Mouse (Mus musculus) liver, adult 2 months (tissue): ENCODE measurements around the gene Gpx5. TPM values are rescaled to one million over a fixed set of nuclear protein-coding genes. Genes with fewer than 3 reads are reported as not detected.

ENCODE experiments used
- DNase-seq: peaks from one replicate; pipeline ENCODE4 v3.0.0-alpha.2; 2011; ENCODE audit warnings: low read depth, low spot score; ENCODE audit errors: extremely low read depth
- H3K27ac ChIP-seq: fragments of 200-500 bp; replicated peaks from 2 replicates; pipeline ENCODE4 v1.5.1; 2012; ENCODE audit warnings: low read depth, mild to moderate bottlenecking, control low read depth, inconsistent platforms, low read length; ENCODE audit not compliant: insufficient read depth
- H3K27me3 ChIP-seq: fragments of 200-500 bp; 2 replicates; pipeline ENCODE4 v1.6.1; 2012; ENCODE audit warnings: mild to moderate bottlenecking, moderate library complexity, low read length, inconsistent platforms; ENCODE audit not compliant: control insufficient read depth, insufficient read depth
- H3K36me3 ChIP-seq: fragments of 200-500 bp; 2 replicates; pipeline ENCODE4 v1.6.1; 2012; ENCODE audit warnings: low read length, inconsistent platforms; ENCODE audit not compliant: control insufficient read depth, insufficient read depth
- H3K4me1 ChIP-seq: fragments of 200-500 bp; 2 replicates; pipeline ENCODE4 v1.6.1; 2011; ENCODE audit warnings: low read length; ENCODE audit not compliant: control insufficient read depth, insufficient read depth
- H3K4me3 ChIP-seq: fragments of 200-500 bp; 2 replicates; pipeline ENCODE4 v1.5.1; 2011; ENCODE audit warnings: low read depth, mild to moderate bottlenecking, control low read depth, low read length, moderate library complexity; ENCODE audit not compliant: insufficient read depth
- H3K79me2 ChIP-seq: fragments of 200-500 bp; 2 replicates; pipeline ENCODE4 v1.6.1; 2012; ENCODE audit warnings: inconsistent platforms, mild to moderate bottlenecking, low read length, moderate library complexity; ENCODE audit not compliant: control insufficient read depth, insufficient read depth
- H3K9ac ChIP-seq: fragments of 200-500 bp; 2 replicates; pipeline ENCODE4 v1.6.1; 2012; ENCODE audit warnings: low read depth, mild to moderate bottlenecking, control low read depth, inconsistent platforms, low read length
- CTCF ChIP-seq: fragments of 200-500 bp; IDR thresholded peaks from 2 replicates; pipeline ENCODE4 v1.5.1; 2011; ENCODE audit warnings: low read depth, low read length, control low read depth
- POLR2A ChIP-seq: fragments of 200-500 bp; IDR thresholded peaks from 2 replicates; pipeline ENCODE4 v1.6.1; 2011; ENCODE audit warnings: low read length, control low read depth; ENCODE audit not compliant: insufficient read depth; ENCODE audit errors: extremely low read depth
- WGBS: fragments of 180-500 bp; shearing (Covaris S2); methylation state at CpG from one replicate; pipeline ENCODE4 v1.1.7; 2018; 5-methylcytosine and 5-hydroxymethylcytosine counted together
- polyA plus RNA-seq: library from polyadenylated mRNA; depleted of rRNA; stranded (reverse); fragments of >200 nt; gene quantifications from 2 replicates; pipeline ENCODE4 v1.2.3, GENCODE M21; 2012
- total RNA-seq: library from RNA; depleted of rRNA; stranded (reverse); fragments of >200 nt; gene quantifications from 2 replicates; pipeline ENCODE4 v1.2.3, GENCODE M21; 2014

Gpx5 gene
- total and polyA plus RNA-seq, 2 experiments = not detected

DNA sequence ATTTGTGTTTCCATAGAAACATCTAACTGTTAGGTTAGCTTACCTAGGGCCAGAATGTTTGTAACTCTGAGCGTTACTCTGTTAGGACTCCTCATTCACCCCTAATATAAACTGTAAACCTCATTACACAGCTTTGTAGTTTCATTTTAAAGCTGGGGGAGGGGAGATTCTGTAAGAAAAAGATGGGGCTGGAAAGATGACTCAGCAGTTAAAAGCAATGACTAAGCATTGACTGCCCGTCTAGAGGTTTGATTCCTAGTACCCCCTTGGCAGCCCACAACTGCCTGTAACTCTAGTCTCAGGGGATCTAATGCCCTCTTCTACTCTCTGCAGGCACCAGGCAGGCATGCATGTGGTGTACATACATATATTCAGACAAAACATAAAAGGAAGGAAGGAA, 17.3 kb upstream of the Gpx5 start:
- 67% methylated on average over 2 of the region's 2 CpGs for WGBS
- Histone ChIP-seq H3K9ac (no peak overlapping the region), H3K4me3 (no peak overlapping the region), H3K4me1 (no peaks in the 10 kb centered on the region), H3K27me3 (no peaks in the 10 kb centered on the region), H3K79me2 (no peaks in the 10 kb centered on the region), H3K36me3 (no peaks in the 10 kb centered on the region), H3K27ac (no peak overlapping the region)
- TF ChIP-seq CTCF (no peak), POLR2A (no peak)
- no peak for DNase-seq

DNA sequence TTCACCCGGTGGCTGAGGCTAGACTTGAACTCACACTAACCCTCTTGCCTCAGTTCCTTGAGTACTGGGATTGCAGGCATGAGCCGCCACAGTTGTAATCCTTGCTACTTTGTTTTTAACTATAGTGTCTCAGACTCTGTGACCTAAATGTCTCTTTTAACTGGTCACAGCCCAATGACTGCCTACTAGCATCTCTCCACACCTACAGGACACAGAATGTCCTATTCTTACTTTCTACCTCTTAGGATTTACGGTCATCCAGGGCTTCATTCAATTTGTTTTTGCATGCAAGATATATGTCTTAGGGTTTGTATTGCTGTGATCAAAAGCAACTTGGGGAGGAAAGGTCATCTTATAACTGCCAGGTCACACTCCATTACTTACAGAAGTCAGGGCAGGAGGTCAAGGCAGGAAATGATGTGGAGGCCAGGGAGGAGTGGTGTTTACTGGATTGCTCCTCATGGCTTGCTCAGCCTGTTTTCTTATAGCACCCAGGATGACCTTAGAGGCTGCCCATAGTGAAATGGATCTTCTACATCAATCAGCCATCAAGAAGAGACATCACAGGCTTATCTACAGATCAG, 12.0 kb upstream of the Gpx5 start:
- H3K27ac ChIP-seq = no peak overlapping the region
- H3K27me3 ChIP-seq = no peaks in the 10 kb centered on the region
- H3K4me3 ChIP-seq = no peak overlapping the region
- no peaks in the 10 kb centered on the region for H3K79me2 ChIP-seq
- TF ChIP-seq CTCF (no peak), POLR2A (no peak)
- no peaks in the 10 kb centered on the region for H3K4me1 ChIP-seq
- H3K36me3 ChIP-seq = no peaks in the 10 kb centered on the region
- 75% methylated on average over 3 of the region's 3 CpGs for WGBS
- no peak for DNase-seq
- H3K9ac ChIP-seq = no peak overlapping the region

DNA sequence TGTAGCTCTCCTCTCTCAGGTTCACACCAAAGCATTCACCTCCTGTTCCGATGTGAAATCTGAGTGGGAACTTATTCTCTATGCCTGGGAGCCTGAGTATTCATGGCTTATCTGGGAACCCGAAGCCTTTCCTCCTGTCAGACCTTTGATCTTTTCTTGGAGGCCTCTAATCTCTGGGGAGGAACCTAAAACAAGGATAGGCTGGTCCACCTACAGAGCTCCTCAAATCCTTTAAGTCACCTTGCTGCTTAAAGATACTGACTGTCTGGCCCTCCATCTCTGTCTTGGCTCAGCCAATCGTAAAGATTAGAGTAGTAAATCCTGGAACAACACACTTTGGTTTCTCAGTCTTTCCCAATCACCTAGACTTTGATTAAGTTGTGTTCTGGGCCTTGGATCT, 6.0 kb upstream of the Gpx5 start:
- Histone ChIP-seq H3K9ac (no peak overlapping the region), H3K4me1 (no peaks in the 10 kb centered on the region), H3K4me3 (no peak overlapping the region), H3K79me2 (no peaks in the 10 kb centered on the region), H3K27ac (no peak overlapping the region), H3K36me3 (no peaks in the 10 kb centered on the region), H3K27me3 (no peaks in the 10 kb centered on the region)
- WGBS = 52% methylated on average over 3 of the region's 3 CpGs
- no peak for DNase-seq
- no peak for TF ChIP-seq CTCF
- no peak for TF ChIP-seq POLR2A

DNA sequence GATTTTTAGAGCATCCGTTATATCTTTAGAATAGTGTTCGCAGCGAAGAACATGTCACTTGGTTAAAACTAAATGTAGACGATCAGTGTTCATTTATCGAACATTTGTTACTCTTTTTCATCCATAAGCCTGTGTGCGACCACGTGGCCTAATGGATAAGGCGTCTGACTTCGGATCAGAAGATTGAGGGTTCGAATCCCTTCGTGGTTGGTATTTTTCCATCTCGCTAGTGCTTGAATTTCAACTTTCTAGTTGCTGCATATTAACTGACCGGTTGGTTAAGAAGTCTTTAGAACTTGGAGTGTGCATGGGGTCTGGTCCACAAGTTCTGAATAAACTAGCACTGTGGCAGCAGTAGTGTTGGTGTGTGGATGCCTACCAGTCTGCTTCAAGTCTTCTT, 13.0 kb downstream of the Gpx5 start:
- no peak for TF ChIP-seq CTCF
- no peak for TF ChIP-seq POLR2A
- Histone ChIP-seq H3K4me1 (no peaks in the 10 kb centered on the region), H3K36me3 (peaks cover 3% of the 10 kb centered on the region; the same call in 1 of the 2 replicates), H3K4me3 (peak overlapping the region; percentile 46), H3K27ac (no peak overlapping the region), H3K79me2 (no peaks in the 10 kb centered on the region; the same call in 1 of the 2 replicates), H3K27me3 (no peaks in the 10 kb centered on the region), H3K9ac (no peak overlapping the region)
- DNase-seq = peak; percentile 23
- 49% methylated on average over 13 of the region's 13 CpGs for WGBS

DNA sequence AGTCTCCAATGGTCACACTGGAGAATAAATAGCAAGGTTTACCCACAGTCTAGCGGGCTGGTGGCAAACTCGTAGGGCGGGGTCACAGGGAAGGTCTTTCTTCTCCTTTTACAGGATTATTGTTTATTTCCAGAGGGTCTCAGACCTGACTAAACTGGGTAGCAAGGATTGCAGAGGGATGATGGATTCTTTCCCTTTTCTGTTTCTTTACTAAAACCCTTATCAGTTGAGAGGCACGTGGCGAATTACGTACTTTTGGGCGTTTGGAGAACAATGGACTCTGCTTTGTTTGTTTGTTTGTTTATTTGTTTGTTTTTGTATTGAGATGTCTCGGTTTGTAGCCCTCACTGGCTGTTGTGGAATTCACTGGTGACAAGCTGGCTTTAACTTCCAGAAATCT, 13.5 kb downstream of the Gpx5 start:
- no peak for DNase-seq
- 54% methylated on average over 8 of the region's 8 CpGs for WGBS
- no peaks in the 10 kb centered on the region for H3K4me1 ChIP-seq
- no peak overlapping the region for H3K27ac ChIP-seq
- no peak for TF ChIP-seq POLR2A
- H3K79me2 ChIP-seq = no peaks in the 10 kb centered on the region; the same call in 1 of the 2 replicates
- H3K9ac ChIP-seq = no peak overlapping the region
- no peaks in the 10 kb centered on the region for H3K27me3 ChIP-seq
- H3K4me3 ChIP-seq = peak overlapping the region; percentile 46
- peaks cover 3% of the 10 kb centered on the region; the same call in 1 of the 2 replicates for H3K36me3 ChIP-seq

DNA sequence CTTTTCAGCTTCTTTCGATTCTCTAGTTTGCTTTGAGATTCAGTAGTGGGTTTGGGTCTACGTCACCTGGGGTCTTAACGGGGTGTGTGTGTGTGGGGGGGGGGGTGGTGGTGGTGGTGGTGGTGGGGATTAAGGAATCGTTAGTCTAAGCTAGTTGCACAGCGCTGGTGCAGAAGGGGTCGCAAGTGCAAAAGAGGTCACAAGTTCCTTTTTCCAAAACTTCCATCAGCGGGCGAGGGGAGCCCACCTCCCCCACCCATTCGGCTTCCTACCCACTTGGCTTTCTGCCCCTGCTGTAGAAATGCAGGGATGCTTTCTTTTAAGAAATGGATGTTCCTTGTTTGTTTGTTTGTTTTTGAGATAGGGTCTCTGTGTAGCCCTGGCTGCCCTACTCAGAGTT, 16.0 kb downstream of the Gpx5 start:
- no peak for TF ChIP-seq POLR2A
- TF ChIP-seq CTCF = no peak
- H3K9ac ChIP-seq = no peak overlapping the region
- H3K27ac ChIP-seq = no peak overlapping the region
- no peaks in the 10 kb centered on the region for H3K27me3 ChIP-seq
- 54% methylated on average over 9 of the region's 9 CpGs for WGBS
- no peak overlapping the region for H3K4me3 ChIP-seq
- peaks cover 3% of the 10 kb centered on the region; the same call in 1 of the 2 replicates for H3K36me3 ChIP-seq
- H3K4me1 ChIP-seq = no peaks in the 10 kb centered on the region
- H3K79me2 ChIP-seq = no peaks in the 10 kb centered on the region; the same call in 1 of the 2 replicates
- no peak for DNase-seq
